Mouse (Mus musculus): ENCODE results near the gene Sidt2. TPM values are rescaled to one million over a fixed set of nuclear protein-coding genes. Genes with fewer than 3 reads are reported as not detected.
A peak's percentile ranks its signal among the peaks of the same experiment; 100 is the strongest.

The Sidt2 gene
- polyA plus RNA-seq, 1 experiment from 2014 or later: 62.1 TPM

- ATAC-seq (ENCODE audit: insufficient number of reproducible peaks, low FRiP score, low TSS enrichment, low read depth): peak; percentile 83
- H3K9me3 ChIP-seq (replicated peaks): no peaks in the 10 kb centered on the region
- no peak within 1 kb of the TSS for H3K9ac ChIP-seq
- peaks cover 32% of the 10 kb centered on the region for H3K36me3 ChIP-seq
- no peaks in the 10 kb centered on the region for H3K27me3 ChIP-seq
- H3K4me2 ChIP-seq (replicated peaks): peak within 1 kb of the TSS; percentile 52
- peak within 1 kb of the TSS; percentile 30 for H3K4me3 ChIP-seq (replicated peaks)
- H3K27ac ChIP-seq (replicated peaks): peak within 1 kb of the TSS; percentile 58
- WGBS: 3% methylated on average over 21 of the region's 21 CpGs
- H3K4me1 ChIP-seq: peaks cover 27% of the 10 kb centered on the region
Observed at GRCm38 (mm10) chr9:45935628-45936210, 19.3 kb downstream of the Sidt2 start, which contains the start of gene Tagln. Tagln (minus strand) TSS chr9:45936058.

- H3K27ac ChIP-seq (replicated peaks): no peak overlapping the region; the same call in 1 of the 2 replicates
- no peak overlapping the region for H3K4me3 ChIP-seq (replicated peaks)
- ATAC-seq (ENCODE audit: insufficient number of reproducible peaks, low FRiP score, low TSS enrichment, low read depth): no peak
- peaks cover 27% of the 10 kb centered on the region for H3K4me1 ChIP-seq
- no peaks in the 10 kb centered on the region for H3K9me3 ChIP-seq (replicated peaks)
- no peak overlapping the region for H3K4me2 ChIP-seq (replicated peaks)
- WGBS: 65% methylated on average over 11 of the region's 11 CpGs
- H3K36me3 ChIP-seq: peaks cover 33% of the 10 kb centered on the region
- H3K9ac ChIP-seq: no peak overlapping the region
- H3K27me3 ChIP-seq: no peaks in the 10 kb centered on the region
Observed at GRCm38 (mm10) chr9:45932571-45933415, 22.3 kb downstream of the Sidt2 start.

GRCm38 (mm10) chr9:45931958-45932357 lies 23.1 kb downstream of the Sidt2 start:
- 59% methylated on average over 1 of the region's 1 CpGs for WGBS
- Histone ChIP-seq H3K4me1 (peaks cover 27% of the 10 kb centered on the region), H3K4me3 (replicated peaks) (no peak overlapping the region), H3K27me3 (no peaks in the 10 kb centered on the region), H3K9me3 (replicated peaks) (no peaks in the 10 kb centered on the region), H3K4me2 (replicated peaks) (no peak overlapping the region), H3K36me3 (peaks cover 41% of the 10 kb centered on the region), H3K27ac (replicated peaks) (no peak overlapping the region), H3K9ac (no peak overlapping the region)
- ATAC-seq (ENCODE audit: insufficient number of reproducible peaks, low FRiP score, low TSS enrichment, low read depth): no peak

- 83% methylated on average over 5 of the region's 5 CpGs for WGBS
- no peak overlapping the region for H3K27ac ChIP-seq (replicated peaks)
- no peaks in the 10 kb centered on the region for H3K27me3 ChIP-seq
- H3K4me3 ChIP-seq (replicated peaks): no peak overlapping the region
- H3K4me1 ChIP-seq: peaks cover 10% of the 10 kb centered on the region
- H3K4me2 ChIP-seq (replicated peaks): no peak overlapping the region
- H3K9ac ChIP-seq: no peak overlapping the region
- H3K9me3 ChIP-seq (replicated peaks): no peaks in the 10 kb centered on the region
- ATAC-seq (ENCODE audit: insufficient number of reproducible peaks, low FRiP score, low TSS enrichment, low read depth): no peak
- peaks cover 58% of the 10 kb centered on the region for H3K36me3 ChIP-seq
Observed at GRCm38 (mm10) chr9:45929285-45929684, 25.8 kb downstream of the Sidt2 start.

GRCm38 (mm10) chr9:45919895-45920294 lies 35.2 kb downstream of the Sidt2 start:
- H3K9me3 ChIP-seq (replicated peaks): no peaks in the 10 kb centered on the region
- H3K36me3 ChIP-seq: peaks cover 79% of the 10 kb centered on the region
- H3K27ac ChIP-seq (replicated peaks): no peak overlapping the region
- no peak overlapping the region for H3K9ac ChIP-seq
- no peak overlapping the region for H3K4me3 ChIP-seq (replicated peaks)
- no peaks in the 10 kb centered on the region for H3K4me1 ChIP-seq
- no peak for ATAC-seq (ENCODE audit: insufficient number of reproducible peaks, low FRiP score, low TSS enrichment, low read depth)
- H3K27me3 ChIP-seq: no peaks in the 10 kb centered on the region
- H3K4me2 ChIP-seq (replicated peaks): no peak overlapping the region
- WGBS: 37% methylated on average over 1 of the region's 1 CpGs

GRCm38 (mm10) chr9:45917041-45917934 lies 37.8 kb downstream of the Sidt2 start:
- Histone ChIP-seq H3K27me3 (no peaks in the 10 kb centered on the region), H3K9ac (no peak overlapping the region), H3K4me1 (no peaks in the 10 kb centered on the region), H3K36me3 (peaks cover 86% of the 10 kb centered on the region), H3K4me3 (replicated peaks) (no peak overlapping the region), H3K4me2 (replicated peaks) (no peak overlapping the region), H3K9me3 (replicated peaks) (no peaks in the 10 kb centered on the region), H3K27ac (replicated peaks) (no peak overlapping the region)
- no peak for ATAC-seq (ENCODE audit: insufficient number of reproducible peaks, low FRiP score, low TSS enrichment, low read depth)
- WGBS: 81% methylated on average over 5 of the region's 5 CpGs

GRCm38 (mm10) chr9:45915659-45916058 lies 39.4 kb downstream of the Sidt2 start:
- H3K27ac ChIP-seq (replicated peaks): no peak overlapping the region
- H3K9me3 ChIP-seq (replicated peaks): no peaks in the 10 kb centered on the region
- H3K9ac ChIP-seq: no peak overlapping the region
- no peak overlapping the region for H3K4me3 ChIP-seq (replicated peaks)
- H3K4me2 ChIP-seq (replicated peaks): no peak overlapping the region
- no peaks in the 10 kb centered on the region for H3K4me1 ChIP-seq
- H3K36me3 ChIP-seq: peaks cover 88% of the 10 kb centered on the region
- ATAC-seq (ENCODE audit: insufficient number of reproducible peaks, low FRiP score, low TSS enrichment, low read depth): no peak
- WGBS: 92% methylated on average over 2 of the region's 2 CpGs
- H3K27me3 ChIP-seq: no peaks in the 10 kb centered on the region

- H3K27me3 ChIP-seq: no peaks in the 10 kb centered on the region
- H3K4me2 ChIP-seq (replicated peaks): no peak overlapping the region
- 83% methylated on average over 1 of the region's 1 CpGs for WGBS
- H3K27ac ChIP-seq (replicated peaks): no peak overlapping the region
- ATAC-seq (ENCODE audit: insufficient number of reproducible peaks, low FRiP score, low TSS enrichment, low read depth): no peak
- H3K36me3 ChIP-seq: peaks cover 75% of the 10 kb centered on the region
- H3K4me1 ChIP-seq: peaks cover 12% of the 10 kb centered on the region
- no peaks in the 10 kb centered on the region for H3K9me3 ChIP-seq (replicated peaks)
- H3K4me3 ChIP-seq (replicated peaks): no peak overlapping the region
- H3K9ac ChIP-seq: no peak overlapping the region
Observed at GRCm38 (mm10) chr9:45911673-45912072, 43.4 kb downstream of the Sidt2 start.

GRCm38 (mm10) chr9:45910995-45911394 lies 44.1 kb downstream of the Sidt2 start:
- no peak overlapping the region for H3K9ac ChIP-seq
- H3K27me3 ChIP-seq: no peaks in the 10 kb centered on the region
- 86% methylated on average over 3 of the region's 3 CpGs for WGBS
- no peaks in the 10 kb centered on the region for H3K9me3 ChIP-seq (replicated peaks)
- no peak overlapping the region for H3K4me2 ChIP-seq (replicated peaks)
- peaks cover 12% of the 10 kb centered on the region for H3K4me1 ChIP-seq
- H3K27ac ChIP-seq (replicated peaks): no peak overlapping the region
- H3K4me3 ChIP-seq (replicated peaks): no peak overlapping the region
- peaks cover 69% of the 10 kb centered on the region for H3K36me3 ChIP-seq
- ATAC-seq (ENCODE audit: insufficient number of reproducible peaks, low FRiP score, low TSS enrichment, low read depth): no peak

- peak overlapping the region; percentile 95 for H3K9ac ChIP-seq
Observed at GRCm38 (mm10) chr9:45907078-45907428, 48.0 kb downstream of the Sidt2 start.

More at GRCm38 (mm10) chr9:45907078-45907428, 48.0 kb downstream of the Sidt2 start:
- H3K4me3 ChIP-seq (replicated peaks): peak overlapping the region; percentile 77
- H3K27me3 ChIP-seq: no peaks in the 10 kb centered on the region
- ATAC-seq (ENCODE audit: insufficient number of reproducible peaks, low FRiP score, low TSS enrichment, low read depth): peak; percentile 6; the same call in 1 of the 2 replicates
- H3K4me1 ChIP-seq: peaks cover 25% of the 10 kb centered on the region
- peak overlapping the region; percentile 94 for H3K27ac ChIP-seq (replicated peaks)
- peaks cover 40% of the 10 kb centered on the region for H3K36me3 ChIP-seq
- H3K4me2 ChIP-seq (replicated peaks): peak overlapping the region; percentile 68
- WGBS: 0% methylated on average over 19 of the region's 19 CpGs
- H3K9me3 ChIP-seq (replicated peaks): no peaks in the 10 kb centered on the region
